ENCODE assay signal across 9 mouse cellular contexts in genomic region chr3:90586906-90587305, GRCm38 (mm10). TPM values are rescaled to one million over a fixed set of nuclear protein-coding genes. Genes with fewer than 3 reads are reported as not detected.
DNase-seq lines count a peak whose midpoint lies in the region; ATAC-seq lines count a peak whose summit lies in the region.
"Had no signal": no experiment of that assay in that cellular context is flagged by ENCODE, and none has a peak within 500 bp of the region (broad histone marks: within the 10 kb centered on the region; RNA-seq: fewer than 3 reads in every experiment).

No protein-coding gene starts in this region.

- no peak overlapping the region for H3K4me2 ChIP-seq in midbrain, embryonic 16.5 days (ENCODE audit: low read length)
- no peak overlapping the region for H3K4me2 ChIP-seq in hindbrain, embryonic 11.5 days (replicated peaks; ENCODE audit: low read depth, low read length)

- peak; percentile 80 to 82 for DNase-seq in CD8-positive naive resting alpha-beta T cell, adult 2 months (ENCODE audit: low read depth in 2 of 2, low spot score in 2 of 2)
- DNase-seq in adrenal gland, adult 18-20 months (ENCODE audit: low spot score in 2 of 2): peak; percentile 68 to 70
- peak; percentile 84 to 88 for DNase-seq in heart, adult 9 months (ENCODE audit: low spot score in 2 of 2)
- DNase-seq in kidney, postnatal 4 days: peak; percentile 38 to 60
- DNase-seq in naive thymus-derived CD4-positive, alpha-beta T cell, adult 2 months (ENCODE audit: low read depth): peak; percentile 84
- peak; percentile 80 for DNase-seq in urinary bladder, adult 2 months (ENCODE audit: low spot score)
- no peak for DNase-seq in hindbrain, embryonic 11.5 days (ENCODE audit: low spot score)

- H3K4me1 ChIP-seq in midbrain, embryonic 16.5 days (ENCODE audit: control insufficient read depth, insufficient read depth, low read length): no peaks in the 10 kb centered on the region
- H3K4me1 ChIP-seq in hindbrain, embryonic 11.5 days (replicated peaks; ENCODE audit: control insufficient read depth, insufficient read depth, low read length): no peaks in the 10 kb centered on the region

- H3K36me3 ChIP-seq in midbrain, embryonic 16.5 days (ENCODE audit: control insufficient read depth, insufficient read depth, low read length): no peaks in the 10 kb centered on the region
- no peaks in the 10 kb centered on the region for H3K36me3 ChIP-seq in hindbrain, embryonic 11.5 days (ENCODE audit: control insufficient read depth, insufficient read depth, low read length)

- no peaks in the 10 kb centered on the region for H3K27me3 ChIP-seq in midbrain, embryonic 16.5 days (ENCODE audit: control insufficient read depth, insufficient read depth, low read depth, low read length)
- no peaks in the 10 kb centered on the region for H3K27me3 ChIP-seq in hindbrain, embryonic 11.5 days (ENCODE audit: control insufficient read depth, insufficient read depth, low read length)

- H3K27ac ChIP-seq in midbrain, embryonic 16.5 days (ENCODE audit: low read length): no peak overlapping the region
- H3K27ac ChIP-seq in hindbrain, embryonic 11.5 days (ENCODE audit: low read depth, low read length): no peak overlapping the region

- no peak overlapping the region for H3K9ac ChIP-seq in midbrain, embryonic 16.5 days (ENCODE audit: low read depth, low read length)
- H3K9ac ChIP-seq in hindbrain, embryonic 11.5 days (ENCODE audit: low read depth, low read length): no peak overlapping the region

- 76% methylated on average over 10 of the region's 10 CpGs for WGBS in midbrain, embryonic 16.5 days
- 75% methylated on average over 10 of the region's 10 CpGs for WGBS in hindbrain, embryonic 11.5 days

- no peak for ATAC-seq in midbrain, embryonic 16.5 days
- ATAC-seq in hindbrain, embryonic 11.5 days (ENCODE audit: low FRiP score): no peak

- no peak overlapping the region for H3K4me3 ChIP-seq in midbrain, embryonic 16.5 days (ENCODE audit: low read depth, low read length)
- H3K4me3 ChIP-seq in hindbrain, embryonic 11.5 days (ENCODE audit: low read depth, low read length): no peak overlapping the region

- H3K9me3 ChIP-seq in midbrain, embryonic 16.5 days (replicated peaks; ENCODE audit: control insufficient read depth, low read length, poor library complexity, severe bottlenecking): no peaks in the 10 kb centered on the region
- no peaks in the 10 kb centered on the region for H3K9me3 ChIP-seq in hindbrain, embryonic 11.5 days (ENCODE audit: control insufficient read depth, low read length)

RNA-seq across cellular contexts. Expression of gene S100a2, which starts 3.1 kb away (rescaled TPM):
- total RNA-seq in adrenal gland, adult 18-20 months (2021): not detected
- not detected in 2 replicates for polyA plus RNA-seq in urinary bladder, adult 2 months (2012; rRNA removed)
- not detected in 2 replicates for polyA plus RNA-seq in midbrain, embryonic 16.5 days (2015; fragmentation: Nextera tagmentation; extraction: Ambion mirVana)
- polyA plus RNA-seq in hindbrain, embryonic 11.5 days (2014; fragmentation: Nextera tagmentation; extraction: Ambion mirVana): not detected in 2 replicates
- total RNA-seq: gastrocnemius, postnatal 4 days had no signal

RNA-seq across cellular contexts. Expression of gene Gm42674, which starts 14.8 kb away (rescaled TPM):
- total RNA-seq in adrenal gland, adult 18-20 months (2021): not detected
- polyA plus RNA-seq in urinary bladder, adult 2 months (2012; rRNA removed): 0.41 and 0.81 TPM in 2 replicates
- polyA plus RNA-seq in midbrain, embryonic 16.5 days (2015; fragmentation: Nextera tagmentation; extraction: Ambion mirVana): 0.65 TPM in 1 of 2 replicates, not detected in the other
- polyA plus RNA-seq in hindbrain, embryonic 11.5 days (2014; fragmentation: Nextera tagmentation; extraction: Ambion mirVana): not detected in 2 replicates
- total RNA-seq: gastrocnemius, postnatal 4 days had no signal

RNA-seq across cellular contexts. Expression of gene S100a4, which starts 16.7 kb away (rescaled TPM):
- total RNA-seq in adrenal gland, adult 18-20 months (2021): 10 to 100 TPM in 1 of 2 experiments, 1 to 10 TPM in 1; 5.1 to 14.9 TPM
- 263 and 329 TPM in 2 replicates for polyA plus RNA-seq in urinary bladder, adult 2 months (2012; rRNA removed)
- polyA plus RNA-seq in midbrain, embryonic 16.5 days (2015; fragmentation: Nextera tagmentation; extraction: Ambion mirVana): 0.53 TPM in 1 of 2 replicates, not detected in the other
- 0.91 and 1.4 TPM in 2 replicates for polyA plus RNA-seq in hindbrain, embryonic 11.5 days (2014; fragmentation: Nextera tagmentation; extraction: Ambion mirVana)

RNA-seq across cellular contexts. Expression of gene S100a5, which starts 21.4 kb away (rescaled TPM):
- total RNA-seq in adrenal gland, adult 18-20 months (2021): not detected
- polyA plus RNA-seq in urinary bladder, adult 2 months (2012; rRNA removed): 9.8 and 10.2 TPM in 2 replicates
- polyA plus RNA-seq in midbrain, embryonic 16.5 days (2015; fragmentation: Nextera tagmentation; extraction: Ambion mirVana): not detected in 2 replicates
- polyA plus RNA-seq in hindbrain, embryonic 11.5 days (2014; fragmentation: Nextera tagmentation; extraction: Ambion mirVana): not detected in 2 replicates
- total RNA-seq: gastrocnemius, postnatal 4 days had no signal

RNA-seq across cellular contexts. Expression of gene S100a6, which starts 25.8 kb away (rescaled TPM):
- total RNA-seq in adrenal gland, adult 18-20 months (2021): 100 to 1,000 TPM in 1 of 2 experiments, 10 to 100 TPM in 1; 40.3 to 108 TPM
- 3,944 and 6,594 TPM in 2 replicates for polyA plus RNA-seq in urinary bladder, adult 2 months (2012; rRNA removed)
- polyA plus RNA-seq in midbrain, embryonic 16.5 days (2015; fragmentation: Nextera tagmentation; extraction: Ambion mirVana): 19.3 and 19.4 TPM in 2 replicates
- polyA plus RNA-seq in hindbrain, embryonic 11.5 days (2014; fragmentation: Nextera tagmentation; extraction: Ambion mirVana): 23.5 and 25.9 TPM in 2 replicates

Comparison
In these comparisons a context has a peak if more than half of its experiments do, and no peak if none do; other contexts are left out.
1. RNA of gene S100a4, which starts 16.7 kb away (polyA plus RNA-seq): 263 to 329 TPM in urinary bladder, adult 2 months; 0.91 to 1.4 TPM in hindbrain, embryonic 11.5 days and 0.53 TPM in midbrain, embryonic 16.5 days; every median in the first group is over 100 times any median in the second.